Mouse (Mus musculus) hindbrain, embryonic 13.5 days (tissue): ENCODE measurements around the gene Klri2. TPM values are rescaled to one million over a fixed set of nuclear protein-coding genes. Genes with fewer than 3 reads are reported as not detected.

Experiments used
- microRNA-seq: library from miRNA; unstranded; fragments of <30 nt; microRNA quantifications from one replicate; pipeline ENCODE4, GENCODE M21; 2016
- polyA plus RNA-seq: library from polyadenylated mRNA; unstranded; fragments of >200 nt; fragmentation: Nextera tagmentation; extraction: Ambion mirVana; gene quantifications from 2 replicates; pipeline ENCODE4 v1.2.1, GENCODE M21; 2015

The Klri2 gene
- polyA plus RNA-seq, 1 experiment from 2014 or later, result not detected

Small RNA genes lying within 50 kb of the gene (microRNA-seq; reads per million reads assigned to microRNA genes)
- gene Mir680-1, result not detected

Other genes starting within 250 kb of the Klri2 start
- gene Olr1, start 233.3 kb downstream of the Klri2 start, polyA plus RNA-seq, result not detected in 2 replicates
- gene Tmem52b, start 227.9 kb downstream of the Klri2 start, polyA plus RNA-seq, result not detected in 2 replicates
- gene Gabarapl1, start 207.3 kb downstream of the Klri2 start, polyA plus RNA-seq, result 175 and 180 TPM in 2 replicates
- gene Klre1, start 162.6 kb downstream of the Klri2 start, polyA plus RNA-seq, result 0.10 TPM in 1 of 2 replicates, not detected in the other
- gene Klrd1, start 148.7 kb downstream of the Klri2 start, polyA plus RNA-seq, result not detected in 2 replicates
- gene Klrk1, start 116.6 kb downstream of the Klri2 start, polyA plus RNA-seq, result 0.32 and 0.36 TPM in 2 replicates
- gene Klrc3, start 97.1 kb downstream of the Klri2 start, polyA plus RNA-seq, result not detected in 2 replicates
- not detected in 2 replicates for gene Klrc2, start 79.8 kb downstream of the Klri2 start, polyA plus RNA-seq
- not detected in 2 replicates for gene Klrc1, start 61.5 kb downstream of the Klri2 start, polyA plus RNA-seq
- gene Klri1, start 23.4 kb downstream of the Klri2 start, polyA plus RNA-seq, result not detected in 2 replicates
- gene Gm156, start 43.8 kb upstream of the Klri2 start, polyA plus RNA-seq, result not detected in 2 replicates
- gene Gm17631, start 122.2 kb upstream of the Klri2 start, polyA plus RNA-seq, result not detected in 2 replicates
- not detected in 2 replicates for gene Klra17, start 136.2 kb upstream of the Klri2 start, polyA plus RNA-seq
- not detected in 2 replicates for gene Klra5, start 177.2 kb upstream of the Klri2 start, polyA plus RNA-seq